Mouse (Mus musculus): ENCODE results near the gene Dpy19l1. TPM values are rescaled to one million over a fixed set of nuclear protein-coding genes. Genes with fewer than 3 reads are reported as not detected.

The Dpy19l1 gene
- polyA plus RNA-seq, 1 experiment from 2014 or later: 10.0 TPM

DNA sequence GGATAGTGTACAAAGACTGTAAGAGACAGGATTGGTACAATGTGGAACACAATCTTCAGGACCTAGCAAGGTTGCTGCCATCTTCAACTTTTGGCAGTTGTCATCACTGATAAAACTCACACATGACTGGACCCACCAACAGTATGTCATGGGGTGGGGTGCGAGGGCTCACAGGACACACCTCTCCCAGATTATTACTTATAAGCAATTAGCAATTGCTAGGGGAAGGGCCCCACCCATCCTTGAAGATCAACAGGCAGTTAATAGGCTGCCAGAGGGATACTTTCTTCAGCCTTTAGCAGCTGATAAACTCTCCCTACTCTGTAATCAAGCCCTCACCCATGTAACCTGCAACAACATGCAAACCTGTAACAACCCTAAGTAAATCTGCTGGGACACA, 92.5 kb downstream of the Dpy19l1 start:
- Histone ChIP-seq H3K36me3 (no peaks in the 10 kb centered on the region), H3K4me2 (replicated peaks) (no peak overlapping the region), H3K4me3 (no peak overlapping the region), H3K9me3 (no peaks in the 10 kb centered on the region), H3K4me1 (no peaks in the 10 kb centered on the region), H3K27me3 (no peaks in the 10 kb centered on the region), H3K9ac (replicated peaks) (no peak overlapping the region), H3K27ac (replicated peaks) (no peak overlapping the region)
- no peak for ATAC-seq (ENCODE audit: low FRiP score, low read depth)
- WGBS: 93% methylated on average over 1 of the region's 1 CpGs

DNA sequence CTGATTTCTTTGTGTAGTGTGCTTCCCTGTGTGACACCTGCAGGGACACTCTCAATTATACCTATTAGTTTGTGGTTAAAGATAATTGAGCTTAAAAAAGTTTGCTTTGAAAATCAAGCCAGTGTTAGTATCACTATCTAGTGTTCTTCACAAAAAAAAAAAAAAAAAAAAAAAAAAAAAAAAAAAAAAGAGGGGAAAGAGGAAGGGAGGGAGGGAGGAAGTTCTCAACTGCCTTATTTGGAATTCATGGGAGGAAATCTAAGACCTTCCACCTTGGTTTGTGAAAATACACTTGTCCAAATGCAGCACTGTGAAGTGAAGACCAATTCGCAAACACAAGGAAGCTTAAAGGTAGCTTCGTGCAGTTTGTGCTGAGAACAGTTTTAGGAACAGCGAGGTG, 94.9 kb downstream of the Dpy19l1 start:
- Histone ChIP-seq H3K9me3 (no peaks in the 10 kb centered on the region), H3K4me1 (no peaks in the 10 kb centered on the region), H3K27ac (replicated peaks) (no peak overlapping the region), H3K4me3 (no peak overlapping the region), H3K27me3 (no peaks in the 10 kb centered on the region), H3K4me2 (replicated peaks) (no peak overlapping the region), H3K9ac (replicated peaks) (no peak overlapping the region), H3K36me3 (no peaks in the 10 kb centered on the region)
- no peak for ATAC-seq (ENCODE audit: low FRiP score, low read depth)
- 80% methylated on average over 3 of the region's 3 CpGs for WGBS

DNA sequence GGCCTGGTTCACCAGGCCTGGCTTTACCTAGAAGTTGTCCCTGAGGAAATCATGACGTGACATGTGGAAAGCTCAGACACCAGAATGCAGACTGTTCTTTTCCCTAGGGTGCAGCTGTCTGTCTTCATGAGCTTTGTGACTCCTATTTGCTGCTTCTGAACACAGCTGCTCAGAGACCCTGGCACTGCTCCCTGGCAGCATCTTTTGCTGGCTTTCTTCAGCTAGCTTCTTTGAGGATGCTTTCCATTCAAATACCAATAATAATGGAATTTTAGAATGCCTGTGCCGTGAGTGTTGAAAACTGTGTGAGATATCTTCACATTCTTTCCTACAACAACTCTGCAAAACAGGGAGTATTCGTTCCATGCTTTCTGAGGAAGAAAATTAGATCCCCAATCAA, 108.8 kb downstream of the Dpy19l1 start:
- ATAC-seq (ENCODE audit: low FRiP score, low read depth): no peak
- Histone ChIP-seq H3K9me3 (no peaks in the 10 kb centered on the region), H3K4me2 (replicated peaks) (no peak overlapping the region), H3K4me1 (no peaks in the 10 kb centered on the region), H3K36me3 (no peaks in the 10 kb centered on the region), H3K27ac (replicated peaks) (no peak overlapping the region), H3K9ac (replicated peaks) (no peak overlapping the region), H3K4me3 (no peak overlapping the region), H3K27me3 (no peaks in the 10 kb centered on the region)
- WGBS: 81% methylated on average over 3 of the region's 3 CpGs

DNA sequence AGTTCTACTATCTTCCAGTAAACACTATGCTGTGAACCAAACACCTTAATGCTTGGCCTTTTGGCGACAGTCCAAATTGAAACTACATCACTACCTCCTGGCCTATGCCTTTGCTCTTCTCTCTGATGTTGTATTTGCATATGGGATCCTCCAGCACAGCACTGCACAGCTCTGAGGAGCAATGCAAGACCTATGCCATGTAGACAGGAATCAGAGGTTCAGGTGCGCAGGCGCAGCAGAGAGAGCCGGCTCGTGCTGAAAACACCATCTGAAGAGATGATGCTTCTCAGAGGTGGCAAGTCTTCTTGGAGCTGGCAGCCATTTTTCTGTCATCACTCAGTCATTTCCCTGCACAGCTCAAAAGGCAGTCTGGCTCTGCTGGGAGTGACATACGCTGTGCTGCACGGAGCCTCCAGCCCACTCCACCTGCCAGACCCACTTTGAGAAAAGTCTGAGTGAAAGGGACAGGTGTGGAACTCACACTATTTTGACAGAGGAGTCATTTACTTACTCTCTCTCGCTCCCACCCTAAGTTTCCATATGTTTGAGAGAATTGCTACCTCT, 112.1 kb downstream of the Dpy19l1 start:
- Histone ChIP-seq H3K9ac (replicated peaks) (no peak overlapping the region), H3K4me2 (replicated peaks) (no peak overlapping the region), H3K4me3 (no peak overlapping the region), H3K9me3 (no peaks in the 10 kb centered on the region), H3K36me3 (no peaks in the 10 kb centered on the region), H3K27ac (replicated peaks) (no peak overlapping the region), H3K27me3 (no peaks in the 10 kb centered on the region), H3K4me1 (no peaks in the 10 kb centered on the region)
- ATAC-seq (ENCODE audit: low FRiP score, low read depth): no peak
- 94% methylated on average over 8 of the region's 8 CpGs for WGBS

DNA sequence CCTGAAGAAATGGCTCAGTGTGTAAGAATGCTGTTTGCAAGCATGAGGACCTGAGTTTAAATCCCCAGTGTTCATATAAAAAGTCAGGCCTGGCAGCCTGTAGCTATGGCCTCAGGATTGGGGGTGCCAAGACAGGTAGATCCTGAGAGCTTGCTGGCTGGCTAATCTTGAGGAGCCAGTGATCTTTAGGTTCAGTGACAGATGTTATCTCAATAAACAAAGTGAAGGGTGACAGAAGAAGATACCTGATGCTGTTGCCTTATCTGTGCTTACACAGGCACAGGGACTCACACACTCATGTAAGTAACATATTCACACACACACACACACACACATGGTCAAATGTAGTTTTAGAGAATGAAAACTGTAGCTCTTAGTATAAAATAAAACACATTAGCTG, 115.7 kb downstream of the Dpy19l1 start:
- no peaks in the 10 kb centered on the region for H3K36me3 ChIP-seq
- H3K4me2 ChIP-seq (replicated peaks): no peak overlapping the region
- H3K4me1 ChIP-seq: no peaks in the 10 kb centered on the region
- no peaks in the 10 kb centered on the region for H3K9me3 ChIP-seq
- H3K9ac ChIP-seq (replicated peaks): no peak overlapping the region
- ATAC-seq (ENCODE audit: low FRiP score, low read depth): no peak
- H3K4me3 ChIP-seq: no peak overlapping the region
- no peaks in the 10 kb centered on the region for H3K27me3 ChIP-seq
- H3K27ac ChIP-seq (replicated peaks): no peak overlapping the region

DNA sequence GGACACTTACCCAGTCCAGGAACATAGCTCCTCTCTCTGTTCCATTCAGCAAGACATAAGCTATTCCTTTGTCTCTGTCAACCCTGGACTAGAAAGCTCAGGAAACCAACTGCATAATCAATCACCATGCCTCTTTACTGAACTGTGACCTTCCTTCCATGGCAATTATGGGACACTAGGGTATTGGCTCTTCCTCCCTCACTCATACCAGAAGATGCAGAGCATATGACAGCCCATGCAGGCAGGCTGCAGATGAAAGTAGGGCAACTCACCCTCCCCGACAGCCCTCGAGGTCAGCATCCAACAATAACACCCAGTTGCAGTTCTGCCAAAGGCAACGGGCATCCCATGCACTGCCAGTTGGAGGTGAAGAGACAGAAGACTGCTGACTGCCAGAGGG, 123.6 kb downstream of the Dpy19l1 start:
- H3K4me2 ChIP-seq (replicated peaks): no peak overlapping the region
- no peaks in the 10 kb centered on the region for H3K36me3 ChIP-seq
- ATAC-seq (ENCODE audit: low FRiP score, low read depth): no peak
- no peak overlapping the region for H3K27ac ChIP-seq (replicated peaks)
- H3K9ac ChIP-seq (replicated peaks): no peak overlapping the region
- no peaks in the 10 kb centered on the region for H3K27me3 ChIP-seq
- no peaks in the 10 kb centered on the region for H3K4me1 ChIP-seq
- WGBS: 61% methylated on average over 3 of the region's 3 CpGs
- H3K4me3 ChIP-seq: no peak overlapping the region
- no peaks in the 10 kb centered on the region for H3K9me3 ChIP-seq

DNA sequence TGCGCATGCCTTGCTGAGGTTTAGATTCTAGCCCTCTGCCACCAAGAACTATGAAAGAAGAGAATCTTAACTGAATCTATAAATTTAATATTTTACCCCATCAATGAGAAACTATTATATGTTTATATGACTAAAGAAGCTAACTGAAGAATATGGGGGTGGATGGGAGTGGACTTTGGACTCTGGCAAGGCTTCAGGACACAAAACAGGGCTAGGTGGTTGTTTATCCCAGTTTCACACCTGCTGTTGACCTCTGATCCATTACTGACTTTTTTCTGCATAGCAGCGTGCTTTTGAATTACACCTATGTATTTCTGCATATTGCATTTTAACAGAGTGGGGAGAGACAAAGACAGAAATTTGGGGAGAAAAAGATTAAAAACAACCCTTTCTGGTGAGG, 124.1 kb downstream of the Dpy19l1 start:
- Histone ChIP-seq H3K4me3 (no peak overlapping the region), H3K4me2 (replicated peaks) (no peak overlapping the region), H3K27me3 (no peaks in the 10 kb centered on the region), H3K9ac (replicated peaks) (no peak overlapping the region), H3K36me3 (no peaks in the 10 kb centered on the region), H3K27ac (replicated peaks) (no peak overlapping the region), H3K9me3 (no peaks in the 10 kb centered on the region), H3K4me1 (no peaks in the 10 kb centered on the region)
- 92% methylated on average over 2 of the region's 2 CpGs for whole genome bisulfite sequencing
- ATAC-seq (ENCODE audit: low FRiP score, low read depth): no peak

Other genes with a start within 250 kb of the Dpy19l1 start
- not detected in 2 replicates for gene Cypt4, start 122.1 kb upstream of the Dpy19l1 start, polyA plus RNA-seq (2016; fragmentation: Nextera tagmentation; extraction: Ambion mirVana)
- gene Dpy19l2, start 193.2 kb upstream of the Dpy19l1 start, polyA plus RNA-seq (2016; fragmentation: Nextera tagmentation; extraction: Ambion mirVana): 0.17 and 0.31 TPM in 2 replicates